Mouse (Mus musculus): ENCODE data around the gene Arl10.

Arl10 gene

GRCm38 (mm10) chr13:54616998-54617397 lies 42.2 kb downstream of the Arl10 start:
- in situ Hi-C loops (cut with MboI), result no loop called here

- in situ Hi-C loops (cut with MboI), result no loop called here
These were observed 46.5 kb downstream of the Arl10 start, which contains the start of gene Faf2 for GRCm38 (mm10) chr13:54621155-54621932. Gene Faf2 (plus strand): TSS chr13:54621784.

- in situ Hi-C loops (cut with MboI), result no loop called here
These were observed 47.2 kb downstream of the Arl10 start for GRCm38 (mm10) chr13:54621960-54622521.

GRCm38 (mm10) chr13:54629128-54629527 lies 54.3 kb downstream of the Arl10 start:
- in situ Hi-C loops (cut with MboI), result no loop called here
